Mouse (Mus musculus) heart, postnatal 10 days (tissue): ENCODE measurements at regions not wholly inside any gene's neighbourhood (a gene's known extent, or its start where the extent isn't known, plus 50 kb on each side); places are given as distances from the start of the nearest gene placed in this dataset.

Experiments
- DNase-seq, 2 experiments: peaks; one replicate each; pipeline ENCODE4 v3.0.0; 2021
- intact Hi-C: fragments of 180-260 bp; cut with DNase I; formaldehyde crosslinking; loops from one replicate; pipeline ENCODE4 v1.15.1; 2025

DNA sequence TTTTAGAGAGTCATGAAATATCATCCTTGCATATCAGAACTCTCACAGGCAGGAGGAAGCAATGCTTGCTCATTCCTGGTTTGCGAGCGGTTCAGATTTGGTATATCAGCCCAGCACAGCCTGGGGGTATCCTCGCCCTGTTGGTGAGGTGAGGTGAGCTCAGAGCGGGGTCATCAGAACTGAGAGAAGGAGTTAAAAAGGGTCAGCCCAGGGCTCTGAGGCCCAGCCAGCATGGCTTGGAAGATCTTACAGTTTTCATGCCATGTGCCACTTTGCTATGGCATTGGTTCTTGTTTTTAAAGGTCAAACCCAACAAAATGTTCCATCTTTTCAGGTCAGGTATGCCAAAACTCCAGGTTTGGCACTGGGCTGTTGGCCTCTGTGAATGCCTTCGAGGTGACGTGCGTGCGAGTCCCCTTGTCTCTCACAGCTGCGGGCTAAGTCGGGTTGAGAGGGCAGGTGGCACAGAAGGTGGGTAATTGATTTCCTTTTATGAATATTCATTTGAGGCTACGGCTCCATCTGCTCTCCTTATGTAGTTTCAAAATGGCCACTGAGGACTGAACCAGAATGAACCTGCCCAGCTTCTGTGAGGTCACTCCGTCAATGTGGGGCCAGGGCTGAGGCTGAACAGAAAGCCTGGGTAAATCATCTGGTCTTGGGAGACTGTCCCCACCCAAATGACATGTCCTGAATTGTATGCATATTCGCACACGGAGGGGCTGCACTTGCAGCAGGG is 86.3 kb downstream of the Hhipl2 start:
- no peak for DNase-seq
- intact Hi-C loops: no loop called here

DNA sequence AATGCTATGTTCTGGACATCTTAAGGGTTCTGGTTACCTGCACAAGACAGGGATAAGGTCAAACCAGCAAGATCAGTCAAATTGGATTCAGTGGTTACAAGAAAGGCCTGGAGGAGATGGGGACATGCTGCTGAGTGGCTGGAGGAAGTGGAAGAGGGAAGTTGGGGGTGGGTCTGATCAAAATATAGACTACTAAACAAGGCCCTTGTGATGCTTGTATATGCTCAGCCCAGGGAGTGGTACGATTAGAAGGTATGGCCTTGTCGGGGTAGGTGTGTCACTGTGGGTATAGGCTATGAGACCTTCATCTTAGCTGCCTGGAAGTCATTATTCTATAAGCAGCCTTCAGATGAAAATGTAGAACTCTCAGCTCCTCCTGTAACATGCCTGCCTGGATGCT is 89.9 kb downstream of the Hhipl2 start:
- DNase-seq: no peak
- intact Hi-C loops: no loop called here

DNA sequence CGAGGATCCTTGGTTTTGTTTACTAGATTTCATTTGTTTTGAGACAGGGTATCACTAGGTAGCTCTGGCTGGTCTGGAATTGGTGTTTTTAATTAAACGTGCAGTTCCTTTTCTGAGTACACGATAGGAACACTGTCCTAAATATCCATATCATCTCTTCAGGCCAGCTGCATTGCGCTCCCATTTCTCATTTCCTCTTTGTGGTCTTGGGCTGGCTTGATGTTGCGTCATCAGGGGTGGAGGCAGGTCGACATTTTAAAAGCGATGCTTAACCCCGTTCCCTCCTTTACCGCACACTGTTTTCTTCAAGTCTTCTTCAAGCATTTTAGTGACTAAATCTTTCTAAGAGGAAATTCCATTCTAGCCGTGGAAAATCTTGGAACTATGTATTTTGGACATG is 92.7 kb downstream of the Hhipl2 start:
- DNase-seq: peak in 1 of 2 experiments; percentile 10
- intact Hi-C loops: no loop called here

DNA sequence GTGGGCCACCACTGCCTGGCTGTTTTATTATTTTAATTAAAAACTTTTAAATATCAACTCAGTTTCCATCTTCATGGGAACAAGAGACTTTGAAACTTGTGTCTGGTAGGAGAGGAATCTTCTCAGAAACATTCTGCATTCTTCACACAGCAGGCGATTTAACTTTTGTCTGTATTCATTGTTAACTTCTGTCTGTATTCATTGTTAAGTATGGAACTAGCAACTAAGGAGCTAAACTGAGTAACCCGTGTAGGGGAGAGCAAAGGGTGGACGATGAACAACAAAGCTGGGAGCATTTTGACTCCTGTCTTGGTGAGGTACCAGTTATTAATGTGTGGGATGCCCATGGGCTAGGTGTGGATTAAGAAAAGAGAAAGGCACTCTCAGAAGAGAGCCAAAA is 95.9 kb downstream of the Hhipl2 start:
- intact Hi-C loops: no loop called here
- DNase-seq: no peak

DNA sequence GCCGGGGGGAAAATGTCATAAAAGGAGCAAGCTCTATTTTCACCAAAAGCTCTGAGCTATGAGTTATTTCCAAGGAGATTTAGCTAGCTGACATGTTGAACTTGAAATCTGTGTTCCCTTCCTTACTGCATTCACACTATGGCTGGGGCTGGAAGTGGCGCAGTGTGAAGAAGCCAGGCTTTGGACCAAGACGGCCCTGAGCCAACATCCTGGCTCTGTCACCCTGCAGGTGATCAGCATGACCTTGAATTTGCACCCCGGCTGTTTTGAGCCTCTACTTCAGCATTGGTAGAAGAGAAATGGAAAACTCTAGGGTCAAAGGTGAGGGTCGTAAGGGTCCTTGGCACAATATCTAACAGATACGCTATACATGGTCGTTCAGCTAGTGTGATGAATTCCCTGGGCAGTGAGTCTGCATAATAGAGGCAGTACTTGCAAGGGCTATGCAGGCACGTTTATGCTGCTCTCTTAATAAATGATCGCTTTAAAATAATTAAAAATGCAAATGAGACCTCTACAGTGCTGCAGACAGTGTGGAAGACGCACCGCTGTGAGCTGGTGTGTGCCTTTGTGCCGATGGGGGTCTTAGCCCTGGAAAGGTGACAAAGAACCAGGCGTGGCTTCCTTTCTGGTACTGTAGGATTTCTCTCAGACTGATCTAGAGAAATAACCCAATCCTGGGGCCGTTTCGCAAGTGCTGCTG is 96.4 kb downstream of the Hhipl2 start:
- DNase-seq: no peak
- intact Hi-C loops: no loop called here

DNA sequence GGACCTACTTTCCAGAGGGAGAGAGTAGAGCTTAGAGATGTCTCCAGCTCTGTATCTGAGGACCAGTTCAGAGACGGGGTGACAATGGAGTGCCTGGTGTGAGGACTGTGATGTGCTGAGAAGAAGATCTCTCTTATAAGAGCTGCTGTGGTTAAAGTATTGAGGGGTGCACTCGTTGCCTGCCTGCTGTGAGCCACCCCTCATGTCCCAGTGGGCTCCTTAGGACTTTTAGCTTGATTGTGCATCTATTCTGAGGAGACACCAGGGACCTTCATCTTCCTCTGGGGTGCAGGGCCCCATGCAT is 96.9 kb downstream of the Hhipl2 start:
- DNase-seq: no peak
- intact Hi-C loops: no loop called here

DNA sequence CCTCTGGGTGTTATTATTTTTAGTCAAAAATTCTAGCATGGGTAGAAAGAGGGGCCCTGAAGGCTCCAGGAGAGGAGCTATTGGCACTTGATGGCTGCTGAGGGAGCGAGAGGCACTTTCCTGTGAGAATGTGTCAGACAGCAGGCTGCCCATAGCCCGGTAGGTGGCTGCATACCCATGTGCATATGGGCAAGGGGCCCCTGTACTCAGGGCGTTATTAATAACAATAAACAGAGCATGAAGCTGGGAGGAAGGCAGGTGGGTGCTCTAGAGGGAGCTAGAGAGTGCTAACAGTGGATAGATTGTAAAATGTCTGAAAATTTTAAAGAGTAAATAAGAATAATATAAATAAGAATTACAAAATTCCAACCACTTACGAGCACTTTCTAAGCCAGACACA is 98.2 kb downstream of the Hhipl2 start:
- DNase-seq: no peak
- intact Hi-C loops: no loop called here

DNA sequence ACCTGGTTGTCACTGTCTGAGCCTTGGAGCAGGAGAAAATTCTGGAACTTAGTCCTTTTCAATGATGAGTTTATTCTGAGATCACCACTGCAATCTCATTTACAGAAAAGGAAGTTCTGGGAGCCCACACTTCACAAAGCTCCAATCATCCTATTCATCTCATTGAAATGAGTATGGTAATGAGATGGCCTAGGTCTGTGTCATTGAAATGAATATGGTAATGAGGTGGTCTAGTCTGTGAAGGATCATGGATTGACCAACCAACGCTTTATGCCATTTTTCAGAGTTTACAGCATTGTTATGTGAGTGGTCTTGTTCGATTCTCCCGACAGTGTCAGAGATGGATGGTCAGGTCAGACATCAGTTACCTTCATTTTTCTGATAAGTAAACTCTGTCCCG is 99.2 kb downstream of the Hhipl2 start:
- intact Hi-C loops: no loop called here
- no peak for DNase-seq

DNA sequence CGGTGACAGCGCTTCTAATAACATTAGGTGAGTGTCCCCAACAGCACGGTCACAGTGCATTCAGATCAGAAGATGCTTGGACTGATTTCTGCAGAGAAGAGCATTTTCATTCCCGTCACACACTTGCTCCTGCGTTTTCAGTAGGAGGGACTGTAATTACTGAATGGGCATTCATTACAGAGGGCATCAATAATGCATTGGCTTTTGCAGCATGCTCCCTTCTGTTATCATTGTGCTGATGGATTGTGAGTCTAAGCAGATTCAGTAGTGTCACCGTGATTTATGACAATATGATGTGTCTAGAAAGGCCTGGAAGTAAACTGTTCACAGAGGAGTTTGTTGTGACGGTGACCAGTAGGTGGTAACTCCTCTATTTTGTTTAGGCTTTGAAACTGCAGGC is 103.6 kb downstream of the Hhipl2 start:
- intact Hi-C loops: no loop called here
- DNase-seq: no peak

DNA sequence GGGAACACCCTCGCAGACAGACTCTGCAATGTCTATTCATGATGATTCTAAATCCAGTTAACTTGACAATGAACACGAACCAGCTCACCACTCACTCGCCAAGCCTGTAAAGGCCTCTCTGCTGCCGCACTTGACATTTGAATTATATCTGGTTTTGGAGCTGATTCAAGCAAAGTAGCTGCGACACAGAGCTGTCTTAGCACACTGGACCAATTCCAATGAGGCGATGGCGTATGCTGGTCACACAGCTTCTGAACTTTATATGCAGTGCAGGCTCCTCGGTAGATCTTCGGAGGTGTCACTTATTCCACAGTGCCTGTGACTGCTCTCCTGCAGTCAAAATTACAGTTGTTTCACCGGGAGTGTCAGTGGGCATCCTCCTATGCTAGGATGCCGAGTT is 115.4 kb downstream of the Hhipl2 start:
- intact Hi-C loops: no loop called here
- DNase-seq: no peak

DNA sequence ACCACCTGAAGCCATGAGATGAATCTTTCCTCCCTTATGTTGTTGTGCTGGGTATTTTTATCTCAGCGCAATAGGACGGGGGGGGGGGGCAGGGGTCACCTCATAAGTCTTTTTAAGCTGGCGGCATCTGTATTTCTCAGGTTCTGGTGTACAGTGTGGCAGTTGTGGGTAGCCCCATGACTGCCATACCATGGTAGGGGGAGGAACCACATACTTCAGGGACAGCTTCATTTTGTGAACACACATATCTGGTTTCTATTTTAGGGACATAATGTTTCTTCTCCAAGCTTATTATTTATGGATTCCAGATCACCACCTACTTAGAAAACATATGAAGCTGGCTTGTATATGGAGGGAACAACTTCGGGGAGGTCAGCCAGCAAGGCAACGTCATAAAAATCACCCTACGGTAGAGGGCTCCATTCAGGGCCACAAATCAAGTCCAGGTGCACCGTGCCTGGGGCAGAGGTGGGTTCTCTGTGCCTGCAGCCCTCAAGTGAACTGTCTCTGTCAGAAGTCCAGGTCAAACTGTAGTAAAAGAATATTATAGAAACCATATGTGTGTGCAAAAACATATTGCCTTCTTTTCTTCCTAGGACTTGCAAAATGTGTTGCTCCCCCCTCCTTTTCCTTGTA is 130.9 kb downstream of the Hhipl2 start:
- intact Hi-C loops: no loop called here
- DNase-seq: no peak

DNA sequence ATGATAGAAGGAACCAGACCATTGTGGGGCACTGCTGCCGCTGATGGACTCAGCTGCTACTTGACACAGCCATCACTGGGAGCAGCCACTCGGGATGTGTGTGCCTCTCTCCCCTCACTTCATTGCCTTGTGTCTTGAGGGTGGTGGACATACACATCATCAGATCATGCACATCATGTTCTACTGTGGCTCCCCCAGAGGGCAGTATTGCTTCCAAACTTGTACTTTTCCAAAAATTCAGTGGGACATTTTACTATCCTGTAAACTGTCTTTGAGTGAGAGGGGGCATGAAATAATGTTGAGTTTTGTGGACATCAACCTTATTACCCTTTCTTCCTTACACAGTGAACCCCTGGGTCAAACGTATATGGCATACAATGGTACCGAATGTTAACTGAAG is 134.6 kb downstream of the Hhipl2 start:
- intact Hi-C loops: no loop called here
- peak in 1 of 2 experiments; percentile 13 for DNase-seq

DNA sequence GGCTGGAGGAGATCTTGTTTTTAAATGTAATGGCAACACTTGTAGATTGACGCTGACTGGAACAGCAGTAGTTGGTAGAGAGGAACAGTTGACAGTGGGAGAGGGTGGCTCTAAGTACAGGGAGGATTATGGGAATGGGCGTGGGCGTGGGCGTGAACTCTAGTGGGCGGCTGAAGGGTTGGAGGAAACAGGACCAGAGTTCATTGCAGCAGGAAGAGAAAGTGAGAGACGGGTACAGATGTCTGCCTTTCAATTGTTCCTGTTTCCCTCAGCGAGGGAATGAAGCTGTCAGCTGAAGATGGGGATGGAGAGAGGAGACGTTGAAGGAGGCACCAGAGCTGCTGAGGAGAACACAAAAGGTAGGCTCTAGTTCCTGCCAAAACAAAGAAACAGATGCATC is 135.2 kb downstream of the Hhipl2 start:
- no peak for DNase-seq
- intact Hi-C loops: no loop called here

DNA sequence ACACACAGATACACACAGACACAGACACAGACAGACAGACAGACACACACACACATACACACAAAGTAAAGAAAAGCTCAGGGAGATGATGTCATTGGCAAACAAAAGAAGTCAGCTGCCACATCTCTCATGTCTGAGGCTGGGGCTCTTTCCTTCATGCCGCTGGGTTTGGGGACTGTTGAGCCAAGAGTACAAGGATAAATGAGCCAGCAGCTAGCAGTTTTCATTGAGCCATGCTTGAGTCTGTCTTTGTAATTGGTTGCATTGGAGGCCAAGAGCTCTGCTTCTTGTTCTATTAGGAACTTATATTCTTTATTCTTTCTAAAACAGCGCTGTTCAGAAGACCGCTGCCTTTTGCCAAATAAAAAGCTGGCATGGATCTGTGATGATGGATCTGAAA is 144.8 kb downstream of the Hhipl2 start:
- intact Hi-C loops: no loop called here
- no peak for DNase-seq

DNA sequence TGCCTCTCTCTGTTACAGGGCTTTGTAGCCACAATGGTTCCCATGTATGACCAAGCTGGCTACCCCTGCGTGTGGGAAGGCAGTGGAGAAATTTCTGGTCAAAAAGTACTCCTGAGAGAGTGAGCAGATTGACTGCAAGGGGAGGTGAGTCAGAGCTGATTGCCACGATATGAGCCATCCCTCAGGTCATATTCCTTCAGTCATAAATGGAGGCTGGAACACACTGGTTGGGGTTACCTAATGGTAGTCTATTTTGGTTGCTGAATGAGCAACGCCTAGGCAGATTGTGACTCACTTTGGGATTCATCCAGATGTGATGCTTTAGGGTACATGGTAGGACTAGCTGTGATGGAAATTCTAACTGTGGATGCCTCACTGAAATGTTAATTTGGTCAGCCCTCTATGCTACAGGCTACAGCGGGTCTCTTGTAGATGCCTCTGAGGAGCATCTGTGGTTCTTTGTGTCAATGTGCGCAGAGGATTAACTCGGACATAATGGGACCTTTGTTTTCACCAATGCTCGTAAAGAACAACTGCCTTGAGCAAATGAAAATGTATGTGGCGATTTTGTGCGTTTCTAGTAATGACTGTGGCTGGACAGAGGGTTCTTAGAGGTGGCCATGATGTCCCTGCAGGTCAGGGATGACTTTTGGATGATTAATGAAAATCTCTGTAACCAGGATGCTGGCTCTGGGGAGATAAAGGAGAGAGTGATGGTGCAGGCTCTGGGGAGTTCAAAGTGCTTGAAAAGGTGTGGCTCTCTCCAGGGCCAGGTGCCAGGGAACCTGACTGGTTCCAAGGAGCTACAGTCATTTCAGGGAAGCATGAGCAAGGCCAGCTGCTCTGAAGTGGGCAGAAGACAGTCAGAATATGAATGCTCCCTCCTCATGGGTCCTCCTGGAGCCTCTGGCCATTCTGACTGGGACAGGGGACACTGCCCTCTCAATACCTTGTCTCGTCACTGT is 155.9 kb downstream of the Hhipl2 start:
- DNase-seq: no peak
- intact Hi-C loops: no loop called here

DNA sequence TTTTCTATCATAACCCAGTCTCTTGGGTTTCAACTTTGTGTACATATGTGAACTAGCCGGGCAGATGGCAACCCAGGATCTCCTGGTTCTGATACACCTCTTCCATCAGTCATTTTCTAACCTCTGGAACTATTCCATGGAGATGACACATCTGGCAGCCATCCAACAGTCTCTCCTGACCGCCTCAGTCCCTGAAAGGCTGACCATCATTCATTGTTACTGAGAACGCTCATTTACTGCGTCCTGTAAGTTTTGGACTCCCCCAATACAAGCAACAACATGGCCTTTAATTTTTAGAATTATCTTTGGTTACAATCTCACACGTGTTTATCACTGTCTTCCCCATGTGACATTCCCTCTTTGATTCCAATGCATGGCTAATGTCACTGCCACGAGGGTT is 166.8 kb downstream of the Hhipl2 start:
- DNase-seq: no peak

DNA sequence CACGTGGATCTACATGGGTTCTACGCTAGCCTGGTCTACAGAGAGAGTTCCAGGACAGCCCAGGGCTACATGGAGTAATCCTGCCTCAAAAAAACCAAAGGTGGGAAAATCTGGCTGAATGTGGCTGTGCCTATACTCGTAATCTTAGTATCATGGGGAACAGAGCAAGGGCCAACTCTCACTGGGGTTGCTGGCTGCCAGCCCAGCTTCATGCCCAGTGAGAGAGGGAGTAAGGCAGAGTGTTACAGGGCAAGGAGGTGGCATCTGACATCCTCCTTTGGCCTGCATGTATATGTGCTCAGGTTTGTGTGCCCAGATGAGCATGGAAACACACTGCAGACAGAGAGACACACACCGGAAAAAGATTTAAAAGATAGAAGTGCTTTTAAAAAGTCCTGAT is 168.4 kb downstream of the Hhipl2 start:
- DNase-seq: no peak
- intact Hi-C loops: no loop called here

More for the DNA sequence above, 166.8 kb downstream of the Hhipl2 start:
- intact Hi-C loops: no loop called here

DNA sequence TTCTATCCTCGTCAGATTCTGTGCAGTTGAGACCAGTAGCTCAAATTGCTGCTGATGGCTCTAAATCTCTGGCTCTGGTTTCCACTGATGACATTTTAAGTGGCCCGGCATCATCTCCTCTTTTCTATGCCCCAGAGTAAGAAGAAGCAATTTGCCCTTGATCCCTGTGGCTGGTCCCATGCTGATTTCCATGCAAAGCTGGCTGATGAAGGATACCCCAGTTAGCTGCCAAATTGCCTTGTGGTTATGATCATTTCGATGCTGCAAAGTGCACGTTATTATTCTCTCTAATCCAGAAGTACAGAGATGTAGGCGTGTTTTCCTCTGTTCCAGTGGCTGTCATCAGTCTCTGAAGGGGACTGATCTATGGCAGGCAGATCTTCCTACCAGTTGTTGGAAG is 177.3 kb downstream of the Hhipl2 start:
- intact Hi-C loops: no loop called here
- DNase-seq: no peak

DNA sequence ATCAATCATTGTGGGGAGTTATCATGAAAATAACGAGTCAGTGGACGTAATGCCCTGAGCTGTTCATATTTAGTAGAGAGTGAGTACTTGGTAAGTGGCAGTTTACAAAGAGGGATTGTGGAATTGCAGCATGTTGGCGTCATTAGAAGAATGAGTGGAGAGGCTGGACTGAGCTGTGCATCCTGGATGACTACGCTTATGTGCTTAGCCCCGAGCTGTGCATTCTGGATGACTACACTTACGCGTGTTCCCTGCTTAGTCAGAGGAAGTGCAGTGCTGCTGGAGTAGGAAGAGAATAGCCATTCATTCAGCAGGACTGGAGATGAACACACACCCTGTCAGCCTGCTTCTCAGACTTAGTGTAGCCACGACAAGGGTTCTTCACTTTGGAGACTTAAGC is 182.5 kb downstream of the Hhipl2 start:
- intact Hi-C loops: no loop called here
- no peak for DNase-seq

DNA sequence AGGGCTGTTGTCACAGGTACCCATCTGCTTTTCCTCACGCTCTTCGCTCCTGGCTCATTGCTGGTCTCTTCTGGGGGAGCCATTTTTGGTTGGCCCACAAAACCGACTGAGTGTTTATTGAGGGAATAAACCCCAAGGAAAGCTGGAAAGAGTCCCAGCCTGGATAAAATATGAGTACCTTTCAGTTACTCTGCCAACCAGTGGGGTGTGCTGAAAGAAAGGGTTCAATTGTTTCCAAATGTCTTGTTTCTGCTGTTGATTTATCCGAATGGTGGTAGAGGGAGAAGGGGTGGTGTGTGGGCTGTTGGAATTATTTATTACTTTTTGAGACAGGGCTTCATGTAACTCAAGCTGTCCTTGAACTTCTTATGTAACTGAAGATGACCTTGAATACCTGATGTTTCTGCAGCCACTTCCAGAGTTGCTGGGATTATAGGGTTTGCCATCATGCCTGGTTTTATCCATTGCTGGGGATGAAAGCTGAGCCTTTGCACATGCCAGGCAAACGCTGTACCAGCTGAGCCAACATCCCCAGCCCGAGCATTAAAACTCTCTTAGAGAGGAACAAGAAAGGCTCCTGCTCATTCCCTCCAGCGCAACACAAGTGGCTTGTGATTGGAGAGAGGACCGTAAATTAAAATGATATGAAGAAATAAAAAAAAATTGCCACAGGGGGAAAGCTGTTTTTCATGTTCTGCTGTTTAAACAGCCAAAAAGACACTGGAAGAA is 194.1 kb downstream of the Hhipl2 start:
- intact Hi-C loops: no loop called here
- DNase-seq: no peak
